Mouse (Mus musculus) embryonic fibroblast, embryonic 13.5 days (primary cell): ENCODE results near the gene Bysl.

Source experiments
- CTCF ChIP-seq: IDR thresholded peaks from 2 replicates; pipeline ENCODE4 v1.5.1; 2011; ENCODE audit warnings: mild to moderate bottlenecking, control low read depth, low read length, moderate library complexity, borderline replicate concordance; ENCODE audit not compliant: insufficient read depth
- POLR2A ChIP-seq: IDR thresholded peaks from 2 replicates; pipeline ENCODE4 v1.6.1; 2011; ENCODE audit warnings: low read depth, mild to moderate bottlenecking, control low read depth, low read length, moderate library complexity

- TF ChIP-seq CTCF (0 out of 2 replicates have a peak, but pooled peaks have one; percentile 0), POLR2A (no peak)
These were observed 35.4 kb upstream of the Bysl start for GRCm38 (mm10) chr17:47646683-47647082.
